Mouse (Mus musculus) neutrophil, adult 5-6 weeks (primary cell): ENCODE measurements around the gene Cyp4a31. TPM values are rescaled to one million over a fixed set of nuclear protein-coding genes. Genes with fewer than 3 reads are reported as not detected.
"Not testable (repeated sequence)": the region's sequence is repeated elsewhere in the genome, so short reads cannot be mapped to it uniquely, and the experiment has no call there.

Experiments used
- ATAC-seq: fragments of 151-379, 151-347 bp; 2 replicates; pipeline ENCODE4 v1.8.0; 2017; ENCODE audit warnings: mild to moderate bottlenecking, moderate TSS enrichment; ENCODE audit not compliant: insufficient number of reproducible peaks, poor library complexity, low FRiP score, severe bottlenecking; ENCODE audit errors: extremely low read depth
- total RNA-seq: library from RNA; stranded (forward); fragments of 200-1000 nt; gene quantifications from 2 replicates; pipeline ENCODE4 v1.2.3, GENCODE M21; 2017

Cyp4a31 gene
- not detected in 2 replicates for total RNA-seq

- ATAC-seq, result no peak
Measured at GRCm38 (mm10) chr4:115563401-115563800, at the start of gene Cyp4a31. TSS of gene Cyp4a31 (plus strand) at chr4:115563649.

- not testable (repeated sequence) for ATAC-seq
Measured at GRCm38 (mm10) chr4:115513964-115514363, 49.5 kb upstream of the Cyp4a31 start.

- ATAC-seq, result not testable (repeated sequence)
Measured at GRCm38 (mm10) chr4:115518000-115518399, 45.4 kb upstream of the Cyp4a31 start, which contains the start of gene Cyp4a10. TSS of gene Cyp4a10 (plus strand) at chr4:115518264.

GRCm38 (mm10) chr4:115519444-115519843 lies 44.0 kb upstream of the Cyp4a31 start:
- no peak for ATAC-seq

- no peak for ATAC-seq
Measured at GRCm38 (mm10) chr4:115521766-115522165, 41.7 kb upstream of the Cyp4a31 start.

- no peak for ATAC-seq
Measured at GRCm38 (mm10) chr4:115545101-115545500, 18.3 kb upstream of the Cyp4a31 start.

GRCm38 (mm10) chr4:115546141-115546828 lies 17.2 kb upstream of the Cyp4a31 start:
- no peak for ATAC-seq

- no peak for ATAC-seq
Measured at GRCm38 (mm10) chr4:115552726-115553125, 10.7 kb upstream of the Cyp4a31 start.

GRCm38 (mm10) chr4:115555513-115555912 lies 7.9 kb upstream of the Cyp4a31 start:
- no peak for ATAC-seq

GRCm38 (mm10) chr4:115557861-115558561 lies 5.4 kb upstream of the Cyp4a31 start:
- ATAC-seq, result no peak

- ATAC-seq, result not testable (repeated sequence)
Measured at GRCm38 (mm10) chr4:115561236-115561635, 2.2 kb upstream of the Cyp4a31 start.

- not testable (repeated sequence) for ATAC-seq
Measured at GRCm38 (mm10) chr4:115564469-115565225, 1.2 kb downstream of the Cyp4a31 start.

- no peak for ATAC-seq
Measured at GRCm38 (mm10) chr4:115575255-115575654, 11.8 kb downstream of the Cyp4a31 start.

- ATAC-seq, result no peak
Measured at GRCm38 (mm10) chr4:115575776-115576175, 12.3 kb downstream of the Cyp4a31 start.

- no peak for ATAC-seq
Measured at GRCm38 (mm10) chr4:115583036-115583435, 19.6 kb downstream of the Cyp4a31 start.

GRCm38 (mm10) chr4:115596357-115596756 lies 32.9 kb downstream of the Cyp4a31 start:
- ATAC-seq, result no peak

GRCm38 (mm10) chr4:115596824-115597336 lies 33.4 kb downstream of the Cyp4a31 start:
- no peak for ATAC-seq

- not testable (repeated sequence) for ATAC-seq
Measured at GRCm38 (mm10) chr4:115600611-115601010, 37.2 kb downstream of the Cyp4a31 start, which contains the start of gene Cyp4a32. TSS of gene Cyp4a32 (plus strand) at chr4:115600969.

- no peak for ATAC-seq
Measured at GRCm38 (mm10) chr4:115614005-115614404, 50.6 kb downstream of the Cyp4a31 start.
